Mouse (Mus musculus): ENCODE measurements around the gene Mapkapk3. TPM values are rescaled to one million over a fixed set of nuclear protein-coding genes. Genes with fewer than 3 reads are reported as not detected.

The Mapkapk3 gene
- polyA plus RNA-seq, 1 experiment from 2014 or later: 3.9 TPM

DNA sequence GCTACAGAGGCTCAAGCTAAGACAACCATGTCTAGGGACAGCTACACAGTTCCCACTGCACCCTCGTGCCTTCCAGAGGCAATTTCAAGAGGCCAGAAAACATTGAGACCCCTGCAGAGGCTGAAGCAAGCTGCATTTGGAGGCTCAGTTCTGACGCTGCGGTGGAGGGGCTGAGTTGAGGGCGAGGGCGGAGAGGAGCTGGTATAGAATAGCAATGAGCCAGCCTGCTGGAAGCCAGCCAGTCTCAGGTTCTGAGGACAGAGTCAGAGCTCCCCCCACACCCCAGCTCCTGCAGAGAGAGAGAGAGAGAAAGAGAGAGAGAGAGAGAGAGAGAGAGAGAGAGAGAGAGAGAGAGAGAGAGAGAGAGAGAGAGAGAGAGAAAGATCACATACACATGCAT, 37.5 kb downstream of the Mapkapk3 start:
- no peaks in the 10 kb centered on the region for H3K36me3 ChIP-seq
- H3K27me3 ChIP-seq: no peaks in the 10 kb centered on the region
- peak; percentile 57; the same call in 1 of the 2 replicates for ATAC-seq (ENCODE audit: low FRiP score)
- no peak overlapping the region for H3K4me3 ChIP-seq
- 14% methylated on average over 5 of the region's 5 CpGs for WGBS
- H3K9ac ChIP-seq: no peak overlapping the region
- H3K9me3 ChIP-seq (replicated peaks): no peaks in the 10 kb centered on the region
- H3K4me1 ChIP-seq: peaks cover 24% of the 10 kb centered on the region
- H3K4me2 ChIP-seq (replicated peaks): no peak overlapping the region
- peak overlapping the region; percentile 75 for H3K27ac ChIP-seq

DNA sequence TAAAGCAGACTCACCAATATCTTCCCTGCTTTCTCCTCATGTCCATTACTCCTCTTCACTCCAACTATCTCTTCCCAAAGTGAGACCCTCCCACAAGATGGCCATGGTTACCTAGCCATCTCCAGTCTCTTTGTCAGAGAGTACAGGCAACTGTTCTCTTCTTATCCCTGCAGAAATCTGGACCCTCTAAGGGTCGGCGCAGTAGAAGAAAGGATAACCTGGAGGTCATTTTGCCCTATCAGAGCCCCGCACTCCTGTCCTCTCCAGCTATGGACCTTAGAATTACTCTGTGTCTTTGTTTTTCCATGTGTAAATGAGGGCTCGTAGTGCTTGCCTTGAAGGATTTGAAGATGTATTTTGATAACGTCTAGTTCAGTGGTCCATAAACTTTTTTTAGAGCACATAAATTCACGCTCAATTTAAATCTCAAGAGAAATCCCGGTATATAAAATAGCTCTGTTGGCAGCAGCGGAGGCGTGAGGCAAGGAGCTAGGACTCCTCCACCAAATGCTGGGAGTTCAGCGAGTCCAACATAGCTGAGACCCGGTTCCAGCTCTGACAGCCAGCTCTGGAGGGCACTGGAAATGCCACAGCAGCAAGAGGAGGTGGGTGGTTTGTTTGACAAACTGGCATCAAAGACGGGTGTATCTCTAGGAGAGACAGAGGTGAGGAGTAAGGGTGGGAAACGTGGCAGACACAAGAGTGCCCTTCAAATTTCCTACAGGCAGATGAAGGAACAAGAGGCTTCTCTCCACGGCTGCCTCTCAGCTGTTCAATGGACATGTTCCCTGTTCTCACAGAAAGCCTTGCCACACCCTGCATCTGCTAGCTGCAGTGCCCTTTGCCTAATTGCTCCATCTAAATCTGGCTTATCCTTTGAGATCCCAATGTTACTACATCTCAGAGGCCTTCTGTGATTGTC, 39.0 kb downstream of the Mapkapk3 start:
- Histone ChIP-seq H3K9me3 (replicated peaks) (no peaks in the 10 kb centered on the region), H3K4me1 (peaks cover 19% of the 10 kb centered on the region), H3K9ac (no peak overlapping the region), H3K27ac (no peak overlapping the region), H3K4me3 (no peak overlapping the region), H3K4me2 (replicated peaks) (no peak overlapping the region), H3K27me3 (no peaks in the 10 kb centered on the region), H3K36me3 (no peaks in the 10 kb centered on the region)
- WGBS: 85% methylated on average over 14 of the region's 14 CpGs
- no peak for ATAC-seq (ENCODE audit: low FRiP score)

DNA sequence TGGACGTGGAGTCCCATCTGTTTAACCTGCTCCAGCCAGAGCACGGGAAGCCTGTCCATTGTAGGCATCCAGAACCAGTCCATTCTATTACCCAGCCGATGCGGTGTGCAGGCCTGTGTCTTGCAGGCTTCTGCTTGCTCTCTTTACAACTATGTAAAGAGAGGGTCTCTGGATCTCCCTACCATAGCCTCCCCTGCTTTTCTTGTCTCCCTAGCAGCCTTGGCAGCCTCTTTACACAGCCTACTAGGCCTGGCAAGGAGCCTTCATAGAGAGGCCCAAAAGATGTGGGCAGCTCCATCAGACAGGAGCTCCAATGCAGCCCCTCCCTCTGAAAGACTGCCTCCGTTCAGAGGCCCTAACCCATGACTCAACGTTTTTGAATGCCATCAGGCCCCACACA, 40.5 kb downstream of the Mapkapk3 start:
- no peak overlapping the region for H3K27ac ChIP-seq
- H3K4me3 ChIP-seq: no peak overlapping the region
- no peaks in the 10 kb centered on the region for H3K27me3 ChIP-seq
- no peaks in the 10 kb centered on the region for H3K36me3 ChIP-seq
- no peak overlapping the region for H3K4me2 ChIP-seq (replicated peaks)
- no peak overlapping the region for H3K9ac ChIP-seq
- no peak for ATAC-seq (ENCODE audit: low FRiP score)
- H3K9me3 ChIP-seq (replicated peaks): no peaks in the 10 kb centered on the region
- peaks cover 10% of the 10 kb centered on the region for H3K4me1 ChIP-seq
- WGBS: 81% methylated on average over 6 of the region's 6 CpGs

DNA sequence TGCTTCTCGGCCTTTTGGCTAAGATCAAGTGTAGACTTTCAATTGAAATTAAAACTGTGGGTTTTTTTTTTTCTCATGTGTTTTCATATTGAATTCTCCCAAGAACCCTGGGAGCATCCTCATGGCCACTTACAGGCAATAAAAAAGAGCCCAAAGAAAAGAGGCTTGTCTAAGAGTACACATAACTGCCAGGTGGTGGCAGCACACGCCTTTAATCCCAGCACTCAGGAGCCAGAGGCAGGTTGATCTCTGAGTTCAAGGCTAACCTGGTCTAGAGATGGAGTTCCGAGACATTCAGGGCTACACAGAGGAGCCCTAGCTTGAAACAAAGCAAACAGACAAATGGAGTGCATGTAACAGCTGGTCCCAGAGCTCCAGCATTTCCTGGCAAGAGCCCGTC, 43.5 kb downstream of the Mapkapk3 start:
- H3K4me2 ChIP-seq (replicated peaks): no peak overlapping the region
- H3K27ac ChIP-seq: no peak overlapping the region
- 64% methylated on average over 4 of the region's 4 CpGs for WGBS
- no peaks in the 10 kb centered on the region for H3K9me3 ChIP-seq (replicated peaks)
- H3K27me3 ChIP-seq: 0 out of 2 replicates have a peak, but pooled peaks cover 3% of the 10 kb centered on the region
- no peak overlapping the region for H3K4me3 ChIP-seq
- no peaks in the 10 kb centered on the region for H3K36me3 ChIP-seq
- H3K9ac ChIP-seq: no peak overlapping the region
- ATAC-seq (ENCODE audit: low FRiP score): no peak
- no peaks in the 10 kb centered on the region for H3K4me1 ChIP-seq

DNA sequence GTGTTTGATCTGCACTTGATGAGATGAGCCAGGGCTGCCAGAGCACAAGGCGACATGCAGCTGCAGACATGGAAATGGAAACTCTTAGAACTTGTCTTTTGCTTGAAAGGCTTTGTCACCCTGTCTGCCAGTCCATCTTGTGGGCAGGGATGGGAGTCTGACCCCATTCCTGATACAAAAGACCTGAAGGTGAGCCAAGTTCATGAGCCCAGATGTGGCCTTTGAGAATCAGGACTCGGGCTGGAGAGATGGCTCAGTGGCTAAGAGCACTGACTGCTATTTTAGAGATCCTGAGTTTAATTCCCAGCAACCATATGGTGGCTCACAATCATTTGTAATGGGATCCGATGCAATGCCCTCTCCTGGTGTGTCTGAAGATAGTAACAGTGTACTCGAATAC, 44.4 kb downstream of the Mapkapk3 start:
- no peak for ATAC-seq (ENCODE audit: low FRiP score)
- H3K27me3 ChIP-seq: 0 out of 2 replicates have a peak, but pooled peaks cover 3% of the 10 kb centered on the region
- H3K4me2 ChIP-seq (replicated peaks): no peak overlapping the region
- H3K4me1 ChIP-seq: no peaks in the 10 kb centered on the region
- WGBS: 86% methylated on average over 4 of the region's 4 CpGs
- no peaks in the 10 kb centered on the region for H3K36me3 ChIP-seq
- H3K9me3 ChIP-seq (replicated peaks): no peaks in the 10 kb centered on the region
- no peak overlapping the region for H3K9ac ChIP-seq
- H3K27ac ChIP-seq: no peak overlapping the region
- H3K4me3 ChIP-seq: no peak overlapping the region

DNA sequence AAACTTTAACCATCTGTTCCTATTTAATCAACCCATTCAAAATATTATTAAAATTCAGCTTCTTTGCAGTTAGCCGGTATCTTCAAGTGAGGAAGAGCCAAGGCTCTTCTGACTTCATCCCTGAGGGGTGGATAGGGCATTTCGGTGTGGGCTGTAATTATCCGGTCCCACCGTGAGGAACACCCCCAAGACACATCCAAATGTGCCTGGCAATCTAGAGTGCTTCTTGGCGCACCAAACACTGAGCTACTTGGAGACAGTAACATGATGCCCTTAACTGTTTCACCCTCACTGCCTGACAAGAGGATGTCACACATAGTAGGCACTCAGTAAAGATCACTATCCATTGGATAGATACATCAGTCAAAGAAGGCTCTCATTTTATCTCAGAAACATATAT, 53.5 kb downstream of the Mapkapk3 start:
- ATAC-seq (ENCODE audit: low FRiP score): no peak
- Histone ChIP-seq H3K36me3 (no peaks in the 10 kb centered on the region), H3K4me1 (no peaks in the 10 kb centered on the region), H3K9me3 (replicated peaks) (no peaks in the 10 kb centered on the region), H3K27me3 (peaks cover 55% of the 10 kb centered on the region), H3K4me2 (replicated peaks) (no peak overlapping the region), H3K9ac (no peak overlapping the region), H3K4me3 (no peak overlapping the region), H3K27ac (no peak overlapping the region)
- 74% methylated on average over 5 of the region's 5 CpGs for WGBS

DNA sequence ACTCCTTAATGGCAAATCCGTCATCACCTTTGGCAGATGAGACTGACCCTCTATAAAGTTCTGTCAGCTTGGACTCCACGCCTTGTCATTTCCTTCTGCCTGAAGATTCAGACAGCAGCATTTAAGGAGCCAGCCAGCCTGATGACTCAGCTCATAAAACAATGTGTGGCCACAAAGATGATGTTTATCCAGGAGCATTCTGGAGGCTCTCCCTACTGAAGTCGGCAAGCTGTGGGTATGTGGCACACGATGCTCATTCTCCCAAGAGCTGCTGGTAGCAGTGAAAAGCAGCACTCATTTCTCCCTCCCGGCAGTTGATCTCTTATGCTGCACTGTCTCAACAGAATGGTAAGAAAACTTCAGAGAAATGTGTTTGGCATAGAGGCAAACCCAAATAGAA, 54.4 kb downstream of the Mapkapk3 start:
- no peak for ATAC-seq (ENCODE audit: low FRiP score)
- H3K4me3 ChIP-seq: no peak overlapping the region
- H3K9ac ChIP-seq: no peak overlapping the region
- H3K27me3 ChIP-seq: peaks cover 55% of the 10 kb centered on the region
- no peaks in the 10 kb centered on the region for H3K9me3 ChIP-seq (replicated peaks)
- 69% methylated on average over 5 of the region's 5 CpGs for WGBS
- no peak overlapping the region for H3K27ac ChIP-seq
- no peaks in the 10 kb centered on the region for H3K36me3 ChIP-seq
- H3K4me1 ChIP-seq: no peaks in the 10 kb centered on the region
- no peak overlapping the region for H3K4me2 ChIP-seq (replicated peaks)

DNA sequence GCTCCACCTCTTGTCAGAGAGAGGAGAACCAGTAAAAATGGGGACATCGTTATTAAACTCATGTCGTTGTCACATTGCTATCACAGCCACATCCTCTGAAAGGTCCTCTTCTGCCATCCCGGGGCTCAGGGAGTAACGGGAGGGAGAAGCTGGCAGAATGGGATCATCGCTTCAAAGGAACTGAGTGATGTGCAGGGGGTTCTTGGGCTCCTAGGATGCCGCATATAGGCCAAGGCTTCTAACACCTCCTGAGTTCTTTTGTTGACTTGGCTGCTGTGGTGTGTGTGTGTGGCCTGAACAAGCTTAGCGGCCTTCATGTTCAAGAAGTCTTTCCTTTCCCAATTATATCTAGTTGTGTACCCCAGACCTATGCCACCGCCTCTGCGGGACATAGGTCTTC, 57.5 kb downstream of the Mapkapk3 start:
- H3K9ac ChIP-seq: peak overlapping the region; percentile 95
- peak overlapping the region; percentile 94 for H3K4me2 ChIP-seq (replicated peaks)
- WGBS: 24% methylated on average over 9 of the region's 9 CpGs
- no peaks in the 10 kb centered on the region for H3K36me3 ChIP-seq
- no peaks in the 10 kb centered on the region for H3K9me3 ChIP-seq (replicated peaks)
- peak overlapping the region; percentile 87 for H3K4me3 ChIP-seq
- no peaks in the 10 kb centered on the region for H3K4me1 ChIP-seq
- H3K27ac ChIP-seq: peak overlapping the region; percentile 93
- peaks cover 56% of the 10 kb centered on the region for H3K27me3 ChIP-seq
- ATAC-seq (ENCODE audit: low FRiP score): no peak; the same call in 1 of the 2 replicates

DNA sequence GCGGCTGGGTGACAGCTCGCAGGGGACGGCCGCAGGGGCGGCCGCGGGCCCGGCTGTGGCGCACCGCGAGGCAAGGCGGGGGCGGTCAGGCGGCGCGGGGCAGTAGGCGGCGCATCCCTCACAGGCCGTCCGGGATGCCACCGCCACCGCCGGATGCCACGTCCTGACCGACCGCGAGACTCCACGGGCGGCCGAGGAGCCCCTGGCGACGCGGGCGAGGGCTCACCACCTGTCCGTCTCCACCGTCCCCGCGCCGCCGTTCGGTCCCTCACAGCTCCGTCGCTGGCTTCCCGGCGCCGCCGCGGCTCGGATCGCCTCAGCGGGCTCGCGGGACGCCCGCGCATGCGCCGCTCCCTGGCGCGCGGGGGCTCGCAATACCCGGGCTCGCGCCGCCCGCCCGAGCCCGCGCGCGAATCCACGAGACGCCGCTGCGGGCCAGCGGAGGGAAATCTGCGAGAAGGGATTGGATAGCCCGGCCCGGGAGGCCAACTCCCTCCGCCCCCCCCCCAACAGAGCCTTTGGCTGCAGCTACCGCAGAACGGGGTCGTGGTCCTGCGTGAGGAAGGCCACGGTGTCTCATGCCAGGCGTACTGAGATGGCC, 58.0 kb downstream of the Mapkapk3 start, which contains the start of gene Dock3:
TSS of gene Dock3 (minus strand) at position 371 of the 601 bp plus-strand sequence.
- Histone ChIP-seq H3K9me3 (replicated peaks) (no peaks in the 10 kb centered on the region), H3K27me3 (peaks cover 55% of the 10 kb centered on the region), H3K27ac (peak within 1 kb of the TSS; percentile 93), H3K9ac (peak within 1 kb of the TSS; percentile 95), H3K4me1 (no peaks in the 10 kb centered on the region), H3K4me3 (peak within 1 kb of the TSS; percentile 87), H3K36me3 (no peaks in the 10 kb centered on the region), H3K4me2 (replicated peaks) (peak within 1 kb of the TSS; percentile 94)
- WGBS: under 1% methylated on average over 60 of the region's 87 CpGs
- peak; percentile 93 for ATAC-seq (ENCODE audit: low FRiP score)

DNA sequence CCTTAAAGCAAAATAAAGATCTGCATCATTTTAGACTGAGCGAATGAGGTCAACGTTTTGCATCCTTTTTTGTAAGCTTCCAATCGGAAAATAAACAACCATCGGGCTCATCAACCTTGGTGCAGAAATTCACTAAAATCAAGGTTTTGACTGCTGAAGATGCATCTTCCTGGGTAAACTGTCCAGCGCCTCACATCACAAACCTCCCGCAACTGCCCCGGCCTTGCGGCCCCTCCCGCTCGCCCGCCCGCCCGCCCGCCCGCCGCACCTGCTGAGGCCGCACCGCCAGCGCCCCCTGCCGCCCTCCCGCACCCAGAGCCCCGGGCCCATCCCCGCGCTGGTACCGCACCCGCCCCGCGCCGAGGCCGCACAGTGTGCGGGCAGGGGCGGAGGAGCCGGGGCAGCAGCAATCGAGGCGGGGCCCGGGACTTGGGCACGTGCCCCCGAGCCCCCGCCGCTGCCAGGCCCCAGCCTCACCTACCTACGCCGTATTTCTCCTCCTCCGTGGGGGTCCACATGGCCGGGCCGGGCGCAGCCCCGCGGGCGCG, 58.6 kb downstream of the Mapkapk3 start:
- WGBS: 3% methylated on average over 25 of the region's 50 CpGs
- H3K36me3 ChIP-seq: no peaks in the 10 kb centered on the region
- H3K27me3 ChIP-seq: peaks cover 53% of the 10 kb centered on the region
- H3K9me3 ChIP-seq (replicated peaks): no peaks in the 10 kb centered on the region
- peak overlapping the region; percentile 87 for H3K4me3 ChIP-seq
- peak overlapping the region; percentile 94 for H3K4me2 ChIP-seq (replicated peaks)
- H3K9ac ChIP-seq: peak overlapping the region; percentile 95
- peak overlapping the region; percentile 93 for H3K27ac ChIP-seq
- ATAC-seq (ENCODE audit: low FRiP score): peak; percentile 89
- H3K4me1 ChIP-seq: no peaks in the 10 kb centered on the region

DNA sequence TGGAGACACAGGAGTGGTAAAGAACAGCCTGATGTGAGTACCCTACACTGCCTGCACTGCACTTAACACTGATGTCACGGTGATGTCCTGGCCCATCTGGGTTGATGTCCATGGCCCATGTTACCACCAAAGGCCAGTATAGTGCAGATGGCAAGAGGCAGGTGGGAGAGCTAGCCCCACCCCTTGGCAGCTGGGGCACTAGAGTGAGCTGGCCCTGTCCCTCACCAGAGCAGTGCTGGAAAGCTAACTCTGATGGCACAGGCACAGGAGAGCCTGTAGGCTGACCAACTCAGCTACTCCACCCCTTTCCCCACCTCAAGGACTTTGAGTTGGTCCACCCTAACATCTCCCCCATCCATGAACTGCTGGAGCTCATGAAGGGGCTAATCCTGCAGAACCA, 65.1 kb downstream of the Mapkapk3 start:
- Histone ChIP-seq H3K4me3 (no peak overlapping the region), H3K9ac (no peak overlapping the region), H3K9me3 (replicated peaks) (no peaks in the 10 kb centered on the region), H3K36me3 (no peaks in the 10 kb centered on the region), H3K4me1 (no peaks in the 10 kb centered on the region), H3K27ac (no peak overlapping the region), H3K4me2 (replicated peaks) (no peak overlapping the region), H3K27me3 (peaks cover 8% of the 10 kb centered on the region; the same call in 1 of the 2 replicates)
- no peak for ATAC-seq (ENCODE audit: low FRiP score)
- 82% methylated on average over 1 of the region's 1 CpGs for WGBS
